Mouse (Mus musculus): ENCODE measurements around the gene Arhgef12. TPM values are rescaled to one million over a fixed set of nuclear protein-coding genes. Genes with fewer than 3 reads are reported as not detected.
A peak's percentile ranks its signal among the peaks of the same experiment; 100 is the strongest.
"Not testable (repeated sequence)": the region's sequence is repeated elsewhere in the genome, so short reads cannot be mapped to it uniquely, and the experiment has no call there.

The Arhgef12 gene
- total RNA-seq, 2 experiments from 2014 or later, result 153 to 169 TPM

- no peak for DNase-seq (ENCODE audit: low spot score in 2 of 2)
- intact Hi-C loops (cut with DNase I), result no loop called here
Observed at GRCm38 (mm10) chr9:43019656-43020055, 87.4 kb downstream of the Arhgef12 start.

GRCm38 (mm10) chr9:43015786-43016185, 91.3 kb downstream of the Arhgef12 start:
- intact Hi-C loops (cut with DNase I), result no loop called here
- no peak for DNase-seq (ENCODE audit: low spot score in 2 of 2)

GRCm38 (mm10) chr9:43015366-43015765, 91.7 kb downstream of the Arhgef12 start:
- DNase-seq (ENCODE audit: low spot score in 2 of 2), result no peak
- intact Hi-C loops (cut with DNase I), result no loop called here

- DNase-seq (ENCODE audit: low spot score in 2 of 2), result no peak
Observed at GRCm38 (mm10) chr9:43014886-43015285, 92.2 kb downstream of the Arhgef12 start.

GRCm38 (mm10) chr9:43012541-43012940, 94.5 kb downstream of the Arhgef12 start:
- intact Hi-C loops (cut with DNase I), result no loop called here
- no peak for DNase-seq (ENCODE audit: low spot score in 2 of 2)

More at GRCm38 (mm10) chr9:43014886-43015285, 92.2 kb downstream of the Arhgef12 start:
- intact Hi-C loops (cut with DNase I), result no loop called here

- intact Hi-C loops (cut with DNase I), result no loop called here
- DNase-seq (ENCODE audit: low spot score in 2 of 2), result peak; percentile 26 to 47
Observed at GRCm38 (mm10) chr9:43011061-43011460, 96.0 kb downstream of the Arhgef12 start.

GRCm38 (mm10) chr9:43003881-43004280, 103.2 kb downstream of the Arhgef12 start:
- intact Hi-C loops (cut with DNase I), result loop anchor here (10.0 kb wide), 1 partner anchor 281 kb away; no protein-coding TSS in a partner anchor

GRCm38 (mm10) chr9:43003017-43003416, 104.0 kb downstream of the Arhgef12 start:
- no peak for DNase-seq (ENCODE audit: low spot score in 2 of 2)
- intact Hi-C loops (cut with DNase I), result loop anchor here (10.0 kb wide), 1 partner anchor 282 kb away; no protein-coding TSS in a partner anchor

More at GRCm38 (mm10) chr9:43003881-43004280, 103.2 kb downstream of the Arhgef12 start:
- no peak for DNase-seq (ENCODE audit: low spot score in 2 of 2)

GRCm38 (mm10) chr9:43000595-43001250, 106.3 kb downstream of the Arhgef12 start:
- intact Hi-C loops (cut with DNase I), result loop anchor here (1.0 to 10.0 kb wide), 3 partner anchors 107 to 284 kb away; partner anchors contain the start of gene Arhgef12
- DNase-seq (ENCODE audit: low spot score in 2 of 2), result no peak

GRCm38 (mm10) chr9:43000070-43000469, 107.0 kb downstream of the Arhgef12 start:
- no peak for DNase-seq (ENCODE audit: low spot score in 2 of 2)

GRCm38 (mm10) chr9:42997526-42997925, 109.5 kb downstream of the Arhgef12 start:
- intact Hi-C loops (cut with DNase I), result no loop called here

More at GRCm38 (mm10) chr9:43000070-43000469, 107.0 kb downstream of the Arhgef12 start:
- intact Hi-C loops (cut with DNase I), result loop anchor here (1.0 to 10.0 kb wide), 2 partner anchors 211 to 285 kb away; no protein-coding TSS in a partner anchor

GRCm38 (mm10) chr9:42995298-42995697, 111.7 kb downstream of the Arhgef12 start:
- intact Hi-C loops (cut with DNase I), result no loop called here
- no peak for DNase-seq (ENCODE audit: low spot score in 2 of 2)

More at GRCm38 (mm10) chr9:42997526-42997925, 109.5 kb downstream of the Arhgef12 start:
- no peak for DNase-seq (ENCODE audit: low spot score in 2 of 2)

GRCm38 (mm10) chr9:42994708-42995107, 112.3 kb downstream of the Arhgef12 start:
- intact Hi-C loops (cut with DNase I), result no loop called here
- DNase-seq (ENCODE audit: low spot score in 2 of 2), result no peak

GRCm38 (mm10) chr9:42993659-42994058, 113.4 kb downstream of the Arhgef12 start:
- intact Hi-C loops (cut with DNase I), result no loop called here
- no peak for DNase-seq (ENCODE audit: low spot score in 2 of 2)

- DNase-seq (ENCODE audit: low spot score in 2 of 2), result peak in 1 of 2 experiments; percentile 26
Observed at GRCm38 (mm10) chr9:42987988-42988387, 119.1 kb downstream of the Arhgef12 start.

GRCm38 (mm10) chr9:42968894-42969521, 138.0 kb downstream of the Arhgef12 start:
- intact Hi-C loops (cut with DNase I), result no loop called here
- DNase-seq (ENCODE audit: low spot score in 2 of 2), result no peak

More at GRCm38 (mm10) chr9:42987988-42988387, 119.1 kb downstream of the Arhgef12 start:
- intact Hi-C loops (cut with DNase I), result no loop called here

GRCm38 (mm10) chr9:42967731-42968130, 139.3 kb downstream of the Arhgef12 start:
- intact Hi-C loops (cut with DNase I), result no loop called here
- no peak for DNase-seq (ENCODE audit: low spot score in 2 of 2)

- DNase-seq (ENCODE audit: low spot score in 2 of 2), result peak; percentile 54 to 66
- intact Hi-C loops (cut with DNase I), result not testable (repeated sequence)
Observed at GRCm38 (mm10) chr9:42964809-42965208, 142.2 kb downstream of the Arhgef12 start.

GRCm38 (mm10) chr9:42964366-42964765, 142.7 kb downstream of the Arhgef12 start:
- intact Hi-C loops (cut with DNase I), result no loop called here
- DNase-seq (ENCODE audit: low spot score in 2 of 2), result peak; percentile 69 to 78

- no peak for DNase-seq (ENCODE audit: low spot score in 2 of 2)
- intact Hi-C loops (cut with DNase I), result no loop called here
Observed at GRCm38 (mm10) chr9:42962506-42962905, 144.5 kb downstream of the Arhgef12 start.

GRCm38 (mm10) chr9:42958401-42958800, 148.6 kb downstream of the Arhgef12 start:
- intact Hi-C loops (cut with DNase I), result no loop called here
- no peak for DNase-seq (ENCODE audit: low spot score in 2 of 2)

Data from left cerebral cortex, postnatal 36 days (tissue).